Mouse (Mus musculus) erythroblast, embryonic 14.5 days (primary cell): Measurements from ENCODE around the gene 1110032A03Rik.

ENCODE experiments used
- GATA1 ChIP-seq: IDR thresholded peaks from 2 replicates; pipeline ENCODE4 v1.6.1; 2012; ENCODE audit warnings: low read length, inconsistent platforms, mixed read lengths
- TAL1 ChIP-seq: IDR thresholded peaks from 3 replicates; pipeline ENCODE4 v1.6.1; 2012; ENCODE audit warnings: low read length, inconsistent platforms, mixed read lengths

DNA sequence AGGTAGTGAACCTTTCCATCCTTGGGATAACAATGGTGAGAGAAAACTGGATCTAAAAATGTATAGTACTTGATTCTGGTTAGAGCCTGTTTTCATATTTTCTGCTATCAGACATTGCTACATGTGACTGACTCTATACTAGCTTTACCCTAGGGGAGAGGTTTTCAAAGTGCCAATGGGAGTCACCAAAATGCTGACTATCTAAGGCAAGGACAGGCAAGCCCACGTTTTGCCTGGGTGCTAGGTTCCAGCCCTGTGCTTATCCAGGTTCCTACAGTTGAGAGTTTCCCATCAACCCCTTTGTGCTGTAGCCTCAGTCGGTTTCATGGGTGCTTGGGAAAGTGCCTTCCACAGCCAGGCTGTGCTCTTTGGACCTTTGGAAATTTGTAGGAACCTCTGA lies 36.4 kb upstream of the 1110032A03Rik start:
- no peak for TF ChIP-seq GATA1
- TF ChIP-seq TAL1 = no peak
